Mouse (Mus musculus) lung, embryonic 14.5 days (tissue): ENCODE data around the gene Zfp398. TPM values are rescaled to one million over a fixed set of nuclear protein-coding genes. Genes with fewer than 3 reads are reported as not detected.
A peak's percentile ranks its signal among the peaks of the same experiment; 100 is the strongest.

Experiments used
- ATAC-seq: fragments of 200-750 bp; cut with Nextera tagmentation; 2 replicates; pipeline ENCODE4 v1.8.0; 2017; ENCODE audit warnings: mild to moderate bottlenecking, moderate TSS enrichment, moderate library complexity; ENCODE audit not compliant: insufficient read depth
- DNase-seq: peaks from one replicate; pipeline ENCODE4 v3.0.0-alpha.2; 2015
- H3K27ac ChIP-seq: fragments of 300-500 bp; sonication (generic); 2 replicates; pipeline ENCODE4 v1.5.1; 2014; ENCODE audit warnings: low read depth, mild to moderate bottlenecking, moderate library complexity
- H3K27me3 ChIP-seq: fragments of 300-500 bp; sonication (generic); 2 replicates; pipeline ENCODE4 v1.6.1; 2014; ENCODE audit warnings: low read length, control low read depth; ENCODE audit not compliant: insufficient read depth
- H3K36me3 ChIP-seq: fragments of 300-500 bp; sonication (generic); 2 replicates; pipeline ENCODE4 v1.6.1; 2014; ENCODE audit warnings: control low read depth; ENCODE audit not compliant: insufficient read depth
- H3K4me1 ChIP-seq: fragments of 300-500 bp; sonication (generic); 2 replicates; pipeline ENCODE4 v1.6.1; 2014; ENCODE audit warnings: antibody characterized with exemption, control low read depth; ENCODE audit not compliant: insufficient read depth
- H3K4me2 ChIP-seq: fragments of 300-500 bp; sonication (generic); 2 replicates; pipeline ENCODE4 v1.6.1; 2014; ENCODE audit warnings: mild to moderate bottlenecking
- H3K4me3 ChIP-seq: fragments of 300-500 bp; sonication (generic); 2 replicates; pipeline ENCODE4 v1.5.1; 2014; ENCODE audit warnings: low read depth, low read length
- H3K9ac ChIP-seq: fragments of 300-500 bp; sonication (generic); 2 replicates; pipeline ENCODE4 v1.6.1; 2014
- H3K9me3 ChIP-seq: fragments of 300-500 bp; sonication (generic); 2 replicates; pipeline ENCODE4 v1.6.1; 2016; ENCODE audit warnings: low read depth, low read length, control low read depth
- CTCF ChIP-seq: IDR thresholded peaks from 2 replicates; pipeline ENCODE4 v1.5.1; 2016; ENCODE audit warnings: antibody characterized with exemption, low read depth
- WGBS: fragments of 180-500 bp; shearing (Covaris S2); extraction: QIAGEN DNeasy Blood & Tissue Kit; methylation state at CpG from one replicate; pipeline ENCODE4 v1.1.7; 2014; 5-methylcytosine and 5-hydroxymethylcytosine counted together
- polyA plus RNA-seq: library from polyadenylated mRNA; unstranded; fragments of >200 nt; fragmentation: Nextera tagmentation; extraction: Ambion mirVana; gene quantifications from 2 replicates; pipeline ENCODE4 v1.2.1, GENCODE M21; 2014

Gene Zfp398
- polyA plus RNA-seq, 1 experiment from 2014 or later, result 10.6 TPM

- H3K4me3 ChIP-seq, result no peak overlapping the region
These were observed 13.7 kb upstream of the Zfp398 start for GRCm38 (mm10) chr6:47821776-47822175.

GRCm38 (mm10) chr6:47824241-47824640 is 11.2 kb upstream of the Zfp398 start:
- H3K4me3 ChIP-seq, result no peak overlapping the region
- DNase-seq (no peak), ATAC-seq (no peak)
- no peaks in the 10 kb centered on the region for H3K9me3 ChIP-seq
- no peak overlapping the region for H3K27ac ChIP-seq
- peaks cover 42% of the 10 kb centered on the region for H3K36me3 ChIP-seq
- no peak for TF ChIP-seq CTCF
- H3K27me3 ChIP-seq, result no peaks in the 10 kb centered on the region
- H3K4me1 ChIP-seq, result no peaks in the 10 kb centered on the region
- 69% methylated on average over 2 of the region's 2 CpGs for WGBS
- no peak overlapping the region for H3K9ac ChIP-seq
- H3K4me2 ChIP-seq, result no peak overlapping the region

More at GRCm38 (mm10) chr6:47821776-47822175, 13.7 kb upstream of the Zfp398 start:
- ATAC-seq (no peak), DNase-seq (no peak)
- Histone ChIP-seq H3K9me3 (no peaks in the 10 kb centered on the region), H3K27me3 (no peaks in the 10 kb centered on the region), H3K4me1 (no peaks in the 10 kb centered on the region), H3K36me3 (peaks cover 42% of the 10 kb centered on the region), H3K4me2 (no peak overlapping the region), H3K9ac (no peak overlapping the region), H3K27ac (no peak overlapping the region)
- TF ChIP-seq CTCF, result no peak
- WGBS, result 92% methylated on average over 6 of the region's 6 CpGs

- Histone ChIP-seq H3K9me3 (no peaks in the 10 kb centered on the region), H3K4me1 (no peaks in the 10 kb centered on the region), H3K27me3 (no peaks in the 10 kb centered on the region), H3K36me3 (peaks cover 20% of the 10 kb centered on the region; the same call in 1 of the 2 replicates), H3K4me2 (no peak overlapping the region), H3K4me3 (no peak overlapping the region), H3K9ac (no peak overlapping the region), H3K27ac (no peak overlapping the region)
- ATAC-seq (no peak), DNase-seq (no peak)
- no peak for TF ChIP-seq CTCF
- 90% methylated on average over 4 of the region's 4 CpGs for WGBS
These were observed 8.0 kb upstream of the Zfp398 start for GRCm38 (mm10) chr6:47827462-47827861.

GRCm38 (mm10) chr6:47828950-47829349 is 6.5 kb upstream of the Zfp398 start:
- peak; percentile 72 for DNase-seq
- no peak overlapping the region; the same call in 1 of the 2 replicates for H3K4me2 ChIP-seq
- H3K4me3 ChIP-seq, result no peak overlapping the region
- no peak for ATAC-seq
- peaks cover 12% of the 10 kb centered on the region; the same call in 1 of the 2 replicates for H3K36me3 ChIP-seq
- peak; percentile 61 for TF ChIP-seq CTCF
- no peak overlapping the region for H3K9ac ChIP-seq
- no peak overlapping the region for H3K27ac ChIP-seq
- 33% methylated on average over 1 of the region's 1 CpGs for WGBS
- H3K27me3 ChIP-seq, result no peaks in the 10 kb centered on the region
- H3K4me1 ChIP-seq, result no peaks in the 10 kb centered on the region
- H3K9me3 ChIP-seq, result no peaks in the 10 kb centered on the region

- Histone ChIP-seq H3K27me3 (no peaks in the 10 kb centered on the region), H3K27ac (peak within 1 kb of the TSS; percentile 75), H3K4me2 (peak within 1 kb of the TSS; percentile 70), H3K9ac (peak within 1 kb of the TSS; percentile 84), H3K9me3 (no peaks in the 10 kb centered on the region), H3K4me1 (no peaks in the 10 kb centered on the region), H3K36me3 (no peaks in the 10 kb centered on the region), H3K4me3 (peak within 1 kb of the TSS; percentile 85)
- 2% methylated on average over 64 of the region's 64 CpGs for WGBS
- ATAC-seq, result peak; percentile 93
- peak; percentile 95 for TF ChIP-seq CTCF
- DNase-seq, result peak; percentile 94
These were observed 5.1 kb upstream of the Zfp398 start, which contains the start of gene Zfp786 for GRCm38 (mm10) chr6:47830104-47831078. TSS of gene Zfp786 (minus strand) at chr6:47830867.

DNA sequence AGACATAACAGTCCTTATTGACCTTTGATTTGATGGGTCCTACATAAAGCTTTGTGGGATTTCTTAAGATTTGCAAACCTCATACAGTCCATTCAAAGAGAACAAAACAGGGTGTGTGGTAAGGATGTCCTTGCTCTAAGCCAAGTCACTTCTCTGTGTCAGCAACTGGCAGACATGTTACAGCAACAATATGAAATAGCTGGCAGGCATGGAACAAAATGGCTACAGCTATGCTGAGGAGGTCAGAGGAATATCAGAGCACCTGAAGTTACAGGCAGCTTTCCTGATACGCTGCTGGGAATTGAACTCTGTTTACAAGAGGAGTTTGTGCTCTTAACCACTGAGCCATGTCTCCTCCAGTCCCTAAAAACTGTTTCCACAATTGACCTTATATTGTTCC is 3.2 kb upstream of the Zfp398 start:
- H3K27me3 ChIP-seq, result no peaks in the 10 kb centered on the region
- H3K4me1 ChIP-seq, result no peaks in the 10 kb centered on the region
- ATAC-seq, result no peak
- DNase-seq, result no peak
- H3K4me2 ChIP-seq, result no peak overlapping the region
- no peak overlapping the region for H3K4me3 ChIP-seq
- WGBS, result 73% methylated on average over 1 of the region's 1 CpGs
- no peak for TF ChIP-seq CTCF
- no peaks in the 10 kb centered on the region for H3K9me3 ChIP-seq
- H3K27ac ChIP-seq, result no peak overlapping the region
- no peaks in the 10 kb centered on the region for H3K36me3 ChIP-seq
- H3K9ac ChIP-seq, result no peak overlapping the region

GRCm38 (mm10) chr6:47835984-47836521 is 592 bp downstream of the Zfp398 start:
- no peak for TF ChIP-seq CTCF
- WGBS, result under 1% methylated on average over 49 of the region's 49 CpGs
- 0 out of 2 replicates have a peak, but pooled peaks cover 5% of the 10 kb centered on the region for H3K36me3 ChIP-seq
- peak overlapping the region; percentile 87 for H3K9ac ChIP-seq
- peak overlapping the region; percentile 75 for H3K4me2 ChIP-seq
- no peaks in the 10 kb centered on the region; the same call in 1 of the 2 replicates for H3K4me1 ChIP-seq
- ATAC-seq, result peak; percentile 71
- H3K4me3 ChIP-seq, result peak overlapping the region; percentile 90
- DNase-seq, result peak; percentile 72
- H3K27me3 ChIP-seq, result no peaks in the 10 kb centered on the region
- no peaks in the 10 kb centered on the region for H3K9me3 ChIP-seq
- H3K27ac ChIP-seq, result peak overlapping the region; percentile 94
